Mouse (Mus musculus): Measurements from ENCODE around the gene Cblb. TPM values are rescaled to one million over a fixed set of nuclear protein-coding genes. Genes with fewer than 3 reads are reported as not detected.

The Cblb gene
- total RNA-seq, 2 experiments from 2014 or later, result 18.7 to 20.6 TPM

- no peak for DNase-seq (ENCODE audit: low spot score in 2 of 2)
- intact Hi-C loops (cut with DNase I), result no loop called here
Observed at GRCm38 (mm10) chr16:52067632-52068516, 36.8 kb downstream of the Cblb start.

DNA sequence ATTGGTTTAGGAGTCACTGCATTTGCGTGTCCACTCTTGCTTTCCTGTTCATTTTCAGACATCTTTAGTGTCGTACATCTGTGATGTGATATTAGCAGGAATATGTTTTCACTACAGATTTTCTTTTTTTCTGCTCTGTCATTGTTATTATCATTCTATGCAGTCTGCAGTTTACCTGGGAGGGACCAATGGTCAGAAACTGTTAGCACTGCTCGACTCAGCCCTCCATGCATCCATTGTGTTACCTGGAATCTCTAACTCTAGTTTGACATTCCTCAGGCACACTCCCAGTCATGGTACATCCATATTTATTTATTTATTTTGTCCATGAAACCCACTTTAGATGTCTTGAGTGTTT is 37.5 kb downstream of the Cblb start:
- no peak for DNase-seq (ENCODE audit: low spot score in 2 of 2)
- intact Hi-C loops (cut with DNase I), result no loop called here

DNA sequence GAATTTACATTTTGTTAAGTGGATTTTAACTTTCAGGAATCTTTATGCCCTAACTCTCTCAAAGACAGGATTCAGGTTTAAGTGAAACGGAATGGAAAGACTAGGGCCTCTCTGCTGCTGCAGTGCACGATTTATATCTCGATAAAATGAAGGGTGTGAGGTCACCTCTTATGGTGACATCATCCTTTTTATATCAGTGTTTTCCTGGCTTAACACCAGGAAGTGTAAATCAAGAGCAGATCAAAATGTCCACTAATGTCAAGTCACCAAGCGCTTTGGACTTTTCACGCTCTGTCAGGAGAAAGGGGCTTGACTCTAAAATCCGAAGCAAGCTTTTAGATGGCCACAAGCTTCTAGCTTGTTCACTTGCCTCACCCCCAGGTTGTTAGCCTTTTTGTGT is 38.6 kb downstream of the Cblb start:
- intact Hi-C loops (cut with DNase I), result no loop called here
- DNase-seq (ENCODE audit: low spot score in 2 of 2), result no peak

- intact Hi-C loops (cut with DNase I), result no loop called here
- DNase-seq (ENCODE audit: low spot score in 2 of 2), result no peak
Observed at GRCm38 (mm10) chr16:52070128-52070527, 39.1 kb downstream of the Cblb start.

- no peak for DNase-seq (ENCODE audit: low spot score in 2 of 2)
- intact Hi-C loops (cut with DNase I), result no loop called here
Observed at GRCm38 (mm10) chr16:52071290-52071689, 40.3 kb downstream of the Cblb start.

- DNase-seq (ENCODE audit: low spot score in 2 of 2), result no peak
- intact Hi-C loops (cut with DNase I), result no loop called here
Observed at GRCm38 (mm10) chr16:52071766-52072209, 40.8 kb downstream of the Cblb start.

- no peak for DNase-seq (ENCODE audit: low spot score in 2 of 2)
- intact Hi-C loops (cut with DNase I), result no loop called here
Observed at GRCm38 (mm10) chr16:52076652-52077051, 45.6 kb downstream of the Cblb start.

DNA sequence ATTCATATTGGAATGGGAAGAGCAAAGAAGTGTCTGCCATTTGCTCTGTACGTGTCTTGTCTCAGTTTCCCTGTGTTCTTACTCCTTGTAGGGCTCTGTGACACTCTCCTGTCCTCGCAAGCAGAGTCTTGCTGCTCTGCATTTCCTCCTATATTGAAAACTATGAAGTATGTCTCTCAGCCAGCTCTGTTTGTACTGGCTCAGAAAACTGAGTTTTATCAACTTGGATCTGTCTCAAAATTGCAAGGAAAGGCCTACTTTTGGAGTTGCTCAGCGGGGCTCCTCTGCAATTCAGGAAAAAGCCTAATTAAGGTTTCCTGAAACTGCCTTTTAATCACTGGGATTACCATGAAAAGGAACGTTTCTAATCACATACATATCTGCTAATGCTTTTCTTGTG is 46.9 kb downstream of the Cblb start:
- intact Hi-C loops (cut with DNase I), result no loop called here
- no peak for DNase-seq (ENCODE audit: low spot score in 2 of 2)

GRCm38 (mm10) chr16:52078758-52079474 is 47.9 kb downstream of the Cblb start:
- DNase-seq (ENCODE audit: low spot score in 2 of 2), result no peak
- intact Hi-C loops (cut with DNase I), result no loop called here

DNA sequence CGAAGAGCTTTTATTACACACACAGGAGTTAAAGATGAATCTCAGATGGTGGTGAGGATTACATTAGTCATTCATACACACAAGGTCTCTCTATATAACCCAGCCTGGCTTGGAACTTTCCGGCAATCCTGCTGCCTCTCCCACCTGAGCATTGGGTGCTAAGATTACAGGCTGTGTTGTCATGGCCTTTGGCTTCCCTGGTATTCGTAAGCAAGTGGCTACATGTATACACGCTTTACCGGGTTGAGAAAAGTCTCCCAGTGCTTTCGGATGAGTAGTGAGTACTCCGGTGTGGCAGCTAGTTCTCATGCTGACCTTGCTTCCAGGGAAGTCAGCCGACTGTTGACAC is 48.4 kb downstream of the Cblb start:
- DNase-seq (ENCODE audit: low spot score in 2 of 2), result no peak
- intact Hi-C loops (cut with DNase I), result no loop called here

DNA sequence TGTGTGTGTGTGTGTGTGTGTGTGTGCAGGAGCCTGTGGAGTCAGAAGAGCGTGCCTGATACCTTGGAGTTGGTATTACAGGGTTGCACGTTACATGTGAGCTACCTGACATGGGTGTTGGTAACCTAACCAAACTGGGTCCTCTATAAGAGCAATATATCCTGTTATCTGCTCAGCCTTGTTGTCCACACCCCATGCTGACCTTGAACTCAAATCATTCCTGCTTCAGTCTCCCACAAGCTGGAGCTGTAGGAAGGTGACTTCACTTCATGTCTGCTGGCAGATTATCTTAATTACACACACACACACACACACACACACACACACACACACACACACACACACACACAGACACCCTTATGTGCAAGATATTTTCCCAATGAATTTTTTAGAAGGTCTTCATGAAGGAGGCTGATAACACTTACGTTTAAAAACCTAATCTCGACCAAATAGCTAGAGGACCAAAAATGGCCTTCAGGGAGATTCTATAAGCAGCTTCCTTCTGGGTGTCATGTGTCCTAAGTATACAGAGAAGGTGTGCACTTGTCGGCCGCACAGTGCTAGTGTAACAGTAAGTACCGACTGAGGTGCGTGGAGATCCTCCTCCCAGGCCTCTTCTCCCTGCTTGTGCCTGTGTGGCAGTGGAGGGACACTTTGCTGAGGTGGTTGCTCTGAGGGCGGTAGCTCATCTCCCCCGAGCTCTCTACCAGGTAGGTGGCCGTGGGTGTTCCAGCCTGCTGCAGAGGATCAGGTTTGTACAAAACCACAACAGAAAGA is 49.8 kb downstream of the Cblb start:
- no peak for DNase-seq (ENCODE audit: low spot score in 2 of 2)
- intact Hi-C loops (cut with DNase I), result no loop called here

- intact Hi-C loops (cut with DNase I), result no loop called here
Observed at GRCm38 (mm10) chr16:52081756-52082155, 50.7 kb downstream of the Cblb start.

DNA sequence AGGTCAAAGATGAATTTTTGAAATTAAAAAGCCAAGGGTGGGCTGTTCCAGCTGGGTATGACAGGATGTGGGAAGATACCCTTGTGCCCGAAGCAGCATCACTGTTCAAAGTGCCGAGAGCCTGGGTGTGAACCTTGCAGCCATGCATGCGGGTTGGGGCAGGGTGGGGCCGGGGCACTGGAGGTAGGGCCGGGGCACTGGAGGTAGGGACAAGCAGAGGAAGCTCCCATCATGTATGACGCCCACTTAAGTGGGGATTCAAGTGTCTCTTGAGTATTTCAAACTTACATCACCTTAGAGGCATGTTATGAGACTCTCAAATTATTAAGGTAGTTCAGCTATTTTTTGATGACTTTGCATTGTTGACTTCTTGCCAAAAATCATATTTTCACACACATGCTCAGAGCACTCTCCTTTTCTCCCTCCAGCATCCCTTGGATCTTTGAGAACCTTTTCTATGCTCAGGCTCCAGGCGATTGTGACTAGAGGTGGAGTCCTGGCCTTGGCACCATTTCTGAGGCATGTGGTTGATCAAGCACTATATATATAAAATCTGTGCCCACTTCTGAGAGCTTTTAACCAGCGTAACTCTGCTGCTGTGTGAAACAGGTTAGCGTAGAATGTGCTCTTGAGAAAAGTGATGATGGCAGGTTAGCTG is 55.9 kb downstream of the Cblb start:
- intact Hi-C loops (cut with DNase I), result no loop called here

More at GRCm38 (mm10) chr16:52081756-52082155, 50.7 kb downstream of the Cblb start:
- no peak for DNase-seq (ENCODE audit: low spot score in 2 of 2)

DNA sequence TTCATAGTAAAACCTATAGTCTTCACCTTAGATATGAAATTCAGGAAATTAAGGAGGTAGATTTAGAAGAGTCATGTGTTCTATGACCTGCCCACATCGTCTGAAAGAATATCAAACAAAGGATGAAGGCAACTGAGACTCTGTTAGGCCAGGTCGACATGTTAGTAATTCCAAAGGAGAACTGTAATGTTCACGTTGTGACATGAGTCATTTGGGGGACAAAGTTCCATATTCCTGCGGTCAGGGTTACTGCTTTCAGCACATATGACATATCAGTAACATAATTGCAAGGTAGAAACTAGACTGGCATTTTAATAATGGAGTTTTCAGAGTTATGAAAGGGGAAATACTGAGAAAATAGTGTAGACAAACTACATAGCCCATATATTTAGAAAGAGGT is 58.3 kb downstream of the Cblb start:
- no peak for DNase-seq (ENCODE audit: low spot score in 2 of 2)
- intact Hi-C loops (cut with DNase I), result no loop called here

More for the DNA sequence above, 55.9 kb downstream of the Cblb start:
- no peak for DNase-seq (ENCODE audit: low spot score in 2 of 2)

GRCm38 (mm10) chr16:52090899-52091298 is 59.9 kb downstream of the Cblb start:
- intact Hi-C loops (cut with DNase I), result no loop called here
- DNase-seq (ENCODE audit: low spot score in 2 of 2), result no peak

GRCm38 (mm10) chr16:52093325-52094253 is 62.6 kb downstream of the Cblb start:
- no peak for DNase-seq (ENCODE audit: low spot score in 2 of 2)
- intact Hi-C loops (cut with DNase I), result no loop called here

GRCm38 (mm10) chr16:52094735-52095459 is 63.9 kb downstream of the Cblb start:
- intact Hi-C loops (cut with DNase I), result no loop called here
- no peak for DNase-seq (ENCODE audit: low spot score in 2 of 2)

- no peak for DNase-seq (ENCODE audit: low spot score in 2 of 2)
- intact Hi-C loops (cut with DNase I), result no loop called here
Observed at GRCm38 (mm10) chr16:52095643-52096042, 64.6 kb downstream of the Cblb start.

All from left cerebral cortex, postnatal 25 days (tissue).